Mouse (Mus musculus) MEL (cell line): ENCODE results near the gene Rtn4rl1. TPM values are rescaled to one million over a fixed set of nuclear protein-coding genes. Genes with fewer than 3 reads are reported as not detected.

Source experiments
- DNase-seq: peaks from one replicate; pipeline ENCODE4 v3.0.0; 2011; ENCODE audit warnings: low read depth, low spot score
- H3K27ac ChIP-seq: 2 replicates; pipeline ENCODE4 v1.5.1; 2012; ENCODE audit warnings: low read depth, mild to moderate bottlenecking, control low read depth, low read length, moderate library complexity; ENCODE audit not compliant: control insufficient read depth
- H3K27me3 ChIP-seq, 2 experiments: fragments of 150-350 bp in 1 of 2; sonication (generic) in 1 of 2; 2 replicates each; pipeline ENCODE4 v1.6.1; 2012; ENCODE audit warnings: low read length in 2 of 2, mild to moderate bottlenecking in 2 of 2, improper control_type of control experiment in 1 of 2, moderate library complexity in 1 of 2; ENCODE audit not compliant: insufficient read depth in 2 of 2, control insufficient read depth in 1 of 2
- H3K36me3 ChIP-seq, 2 experiments: 2 replicates each; pipeline ENCODE4 v1.6.1; 2012 to 2014; ENCODE audit warnings: low read length in 2 of 2, improper control_type of control experiment in 1 of 2, inconsistent platforms in 1 of 2, mild to moderate bottlenecking in 1 of 2; ENCODE audit not compliant: insufficient read depth in 2 of 2, control insufficient read depth in 1 of 2
- H3K4me1 ChIP-seq, 2 experiments: fragments of 150-350 bp in 1 of 2; sonication (generic) in 1 of 2; 2 replicates each; pipeline ENCODE4 v1.6.1; 2012; ENCODE audit warnings: low read length in 2 of 2, improper control_type of control experiment in 1 of 2, mild to moderate bottlenecking in 1 of 2; ENCODE audit not compliant: insufficient read depth in 2 of 2, control insufficient read depth in 1 of 2
- H3K4me3 ChIP-seq, 2 experiments: fragments of 150-350 bp in 1 of 2; sonication (generic) in 1 of 2; 2 replicates each; pipeline ENCODE4 v1.5.1; 2012; ENCODE audit warnings: low read depth in 2 of 2, low read length in 2 of 2, mild to moderate bottlenecking in 2 of 2, moderate library complexity in 2 of 2, control low read depth in 1 of 2, improper control_type of control experiment in 1 of 2; ENCODE audit not compliant: control insufficient read depth in 1 of 2, insufficient read depth in 1 of 2
- H3K79me2 ChIP-seq: 2 replicates; pipeline ENCODE4 v1.6.1; 2012; ENCODE audit warnings: mild to moderate bottlenecking, low read length, moderate library complexity; ENCODE audit not compliant: control insufficient read depth, poor library complexity, insufficient read depth
- H3K9ac ChIP-seq: 2 replicates; pipeline ENCODE4 v1.6.1; 2012; ENCODE audit warnings: low read depth, mild to moderate bottlenecking, control low read depth, low read length, moderate library complexity; ENCODE audit not compliant: control insufficient read depth, poor library complexity, severe bottlenecking
- H3K9me3 ChIP-seq: fragments of 150-350 bp; sonication (generic); replicated peaks from 2 replicates; pipeline ENCODE4 v1.6.1; 2012; ENCODE audit warnings: mild to moderate bottlenecking, low read length, improper control_type of control experiment, moderate library complexity; ENCODE audit not compliant: insufficient read depth
- BHLHE40 ChIP-seq: IDR thresholded peaks from 2 replicates; pipeline ENCODE4 v1.6.1; 2012; ENCODE audit warnings: low read depth, mild to moderate bottlenecking, inconsistent platforms, low read length, improper control_type of control experiment, borderline replicate concordance
- CTCF ChIP-seq, 3 experiments: IDR thresholded peaks in 2 of 3; conservative IDR thresholded peaks in 1 of 3; 2 replicates each; pipeline ENCODE4 v1.5.1; 2011 to 2012; ENCODE audit warnings: low read length in 3 of 3, low read depth in 2 of 3, mild to moderate bottlenecking in 2 of 3, improper control_type of control experiment in 1 of 3, inconsistent platforms in 1 of 3, mixed read lengths in 1 of 3, moderate library complexity in 1 of 3; ENCODE audit not compliant: control insufficient read depth in 1 of 3, insufficient read depth in 1 of 3, poor library complexity in 1 of 3, severe bottlenecking in 1 of 3
- EP300 ChIP-seq, 2 experiments: IDR thresholded peaks; 2 replicates each; pipeline ENCODE4 v1.6.1; 2011; ENCODE audit warnings: improper control_type of control experiment in 2 of 2, low read length in 2 of 2, low read depth in 1 of 2, mild to moderate bottlenecking in 1 of 2
- ETS1 ChIP-seq: IDR thresholded peaks from 2 replicates; pipeline ENCODE4 v1.6.1; 2012; ENCODE audit warnings: low read depth, mild to moderate bottlenecking, inconsistent platforms, low read length, improper control_type of control experiment, moderate library complexity
- HCFC1 ChIP-seq: IDR thresholded peaks from 2 replicates; pipeline ENCODE4 v1.6.1; 2012; ENCODE audit warnings: low read depth, mild to moderate bottlenecking, inconsistent platforms, low read length, improper control_type of control experiment, moderate library complexity
- KAT2A ChIP-seq: conservative IDR thresholded peaks from 2 replicates; pipeline ENCODE4 v1.6.1; 2012; ENCODE audit warnings: low read depth, low read length, improper control_type of control experiment, inconsistent platforms
- MEF2A ChIP-seq: IDR thresholded peaks from 2 replicates; pipeline ENCODE4 v1.6.1; 2014; ENCODE audit warnings: low read depth, mild to moderate bottlenecking, inconsistent platforms, low read length, improper control_type of control experiment; ENCODE audit not compliant: poor library complexity, insufficient replicate concordance, severe bottlenecking; ENCODE audit errors: extremely low read depth
- MXI1 ChIP-seq: IDR thresholded peaks from 2 replicates; pipeline ENCODE4 v1.6.1; 2011; ENCODE audit warnings: mild to moderate bottlenecking, low read depth, low read length, improper control_type of control experiment
- MYB ChIP-seq: IDR thresholded peaks from 2 replicates; pipeline ENCODE4 v1.6.1; 2011; ENCODE audit warnings: mild to moderate bottlenecking, low read depth, low read length, improper control_type of control experiment
- MYC ChIP-seq: IDR thresholded peaks from 2 replicates; pipeline ENCODE4 v1.6.1; 2011; ENCODE audit warnings: low read depth, mild to moderate bottlenecking, low read length, improper control_type of control experiment, moderate library complexity
- POLR2A ChIP-seq, 2 experiments: IDR thresholded peaks; 2 replicates each; pipeline ENCODE4 v1.6.1; 2011 to 2012; ENCODE audit warnings: low read length in 2 of 2, mild to moderate bottlenecking in 2 of 2, control low read depth in 1 of 2, improper control_type of control experiment in 1 of 2, low read depth in 1 of 2, moderate library complexity in 1 of 2; ENCODE audit not compliant: control insufficient read depth in 1 of 2, insufficient read depth in 1 of 2, poor library complexity in 1 of 2
- POLR2AphosphoS2 ChIP-seq: IDR thresholded peaks from 2 replicates; pipeline ENCODE4 v1.6.1; 2011; ENCODE audit warnings: low read length, improper control_type of control experiment
- POLR2AphosphoS5 ChIP-seq: IDR thresholded peaks from 2 replicates; pipeline ENCODE4 v1.6.1; 2012; ENCODE audit warnings: low read depth, borderline replicate concordance, mild to moderate bottlenecking, inconsistent platforms, low read length, moderate library complexity, mixed read lengths
- RCOR1 ChIP-seq: IDR thresholded peaks from 2 replicates; pipeline ENCODE4 v1.6.1; 2012; ENCODE audit warnings: low read depth, mild to moderate bottlenecking, inconsistent platforms, low read length, improper control_type of control experiment
- SMC3 ChIP-seq: IDR thresholded peaks from 2 replicates; pipeline ENCODE4 v1.6.1; 2011; ENCODE audit warnings: low read depth, low read length, improper control_type of control experiment
- TAL1 ChIP-seq: IDR thresholded peaks from 2 replicates; pipeline ENCODE4 v1.6.1; 2012; ENCODE audit warnings: mild to moderate bottlenecking, inconsistent platforms, low read length, moderate library complexity, mixed read lengths
- TCF12 ChIP-seq: IDR thresholded peaks from 2 replicates; pipeline ENCODE4 v1.6.1; 2014; ENCODE audit warnings: low read depth, mild to moderate bottlenecking, inconsistent platforms, low read length, improper control_type of control experiment, moderate library complexity
- UBTF ChIP-seq: IDR thresholded peaks from 2 replicates; pipeline ENCODE4 v1.6.1; 2012; ENCODE audit warnings: low read depth, mild to moderate bottlenecking, inconsistent platforms, low read length, improper control_type of control experiment, moderate library complexity, borderline replicate concordance; ENCODE audit not compliant: insufficient read depth
- USF2 ChIP-seq, 2 experiments: IDR thresholded peaks; 2 replicates each; pipeline ENCODE4 v1.6.1; 2011 to 2012; ENCODE audit warnings: improper control_type of control experiment in 2 of 2, low read length in 2 of 2, borderline replicate concordance in 1 of 2, inconsistent platforms in 1 of 2, low read depth in 1 of 2, mild to moderate bottlenecking in 1 of 2; ENCODE audit not compliant: insufficient read depth in 1 of 2
- ZKSCAN1 ChIP-seq: IDR thresholded peaks from 2 replicates; pipeline ENCODE4 v1.6.1; 2012; ENCODE audit warnings: low read depth, mild to moderate bottlenecking, inconsistent platforms, low read length, improper control_type of control experiment, moderate library complexity
- ZMIZ1 ChIP-seq: IDR thresholded peaks from 2 replicates; pipeline ENCODE4 v1.6.1; 2012; ENCODE audit warnings: low read depth, mild to moderate bottlenecking, inconsistent platforms, low read length, improper control_type of control experiment, moderate library complexity
- polyA plus RNA-seq, 2 experiments: library from polyadenylated mRNA; stranded (reverse) in 1 of 2; unstranded in 1 of 2; fragments of >175 nt in 1 of 2; fragments of >200 nt in 1 of 2; gene quantifications; 2 replicates each; pipeline versions ENCODE4 v1.2.1 to v1.2.4; 2012; ENCODE audit warnings: low replicate concordance in 2 of 2, low read depth in 1 of 2; ENCODE audit not compliant: insufficient read length in 2 of 2, insufficient read depth in 1 of 2, missing spikeins in 1 of 2
- total RNA-seq: library from RNA; depleted of rRNA; stranded (reverse); fragments of 300-350 nt; gene quantifications from 2 replicates; pipeline ENCODE4 v1.2.3, GENCODE M21; 2012

Rtn4rl1 gene
- total and polyA plus RNA-seq, 3 experiments, result 0.35 to 2.6 TPM; not detected in 1

GRCm38 (mm10) chr11:75261730-75262129 is 68.1 kb downstream of the Rtn4rl1 start:
- H3K4me3 ChIP-seq, result no peak overlapping the region
- no peak for DNase-seq
- peaks cover 0 to 4% of the 10 kb centered on the region in 2 experiments; a peak in 1 of 4 replicates for H3K4me1 ChIP-seq
- TF ChIP-seq MEF2A (no peak), MXI1 (no peak), RCOR1 (no peak), BHLHE40 (no peak), POLR2AphosphoS5 (no peak), ZMIZ1 (no peak), TAL1 (no peak), SMC3 (no peak), CTCF (IDR thresholded peaks at IDR 0.05 in 2 of 3, conservative IDR thresholded peaks at IDR 0.05 in 1 of 3; ENCODE audit: control insufficient read depth in 1 of 3, insufficient read depth in 1 of 3, low read depth in 2 of 3, low read length in 3 of 3, poor library complexity in 1 of 3, severe bottlenecking in 1 of 3) (no peak), ZKSCAN1 (no peak), USF2 (IDR thresholded peaks at IDR 0.05; ENCODE audit: borderline replicate concordance in 1 of 2, insufficient read depth in 1 of 2, low read depth in 1 of 2, low read length in 2 of 2) (no peak), EP300 (IDR thresholded peaks at IDR 0.05; ENCODE audit: low read depth in 1 of 2, low read length in 2 of 2) (no peak), HCFC1 (no peak), UBTF (no peak), POLR2A (IDR thresholded peaks at IDR 0.05; ENCODE audit: control insufficient read depth in 1 of 2, insufficient read depth in 1 of 2, low read depth in 1 of 2, low read length in 2 of 2, poor library complexity in 1 of 2) (no peak), MYC (no peak), KAT2A (no peak), MYB (no peak), ETS1 (no peak), TCF12 (no peak)
- TF ChIP-seq, all 39 proteins: peak for 0
- no peaks in the 10 kb centered on the region for H3K36me3 ChIP-seq
- no peaks in the 10 kb centered on the region for H3K27me3 ChIP-seq
- H3K9ac ChIP-seq, result no peak overlapping the region
- no peaks in the 10 kb centered on the region for H3K9me3 ChIP-seq
- no peak overlapping the region for H3K27ac ChIP-seq
- no peaks in the 10 kb centered on the region for H3K79me2 ChIP-seq

- H3K27ac ChIP-seq, result no peak overlapping the region
- no peak overlapping the region for H3K4me3 ChIP-seq
- no peak overlapping the region for H3K9ac ChIP-seq
- no peaks in the 10 kb centered on the region for H3K27me3 ChIP-seq
- DNase-seq, result no peak
- H3K9me3 ChIP-seq, result no peaks in the 10 kb centered on the region
- no peaks in the 10 kb centered on the region for H3K36me3 ChIP-seq
- TF ChIP-seq BHLHE40 (no peak), POLR2AphosphoS2 (no peak), MXI1 (no peak), CTCF (IDR thresholded peaks at IDR 0.05 in 2 of 3, conservative IDR thresholded peaks at IDR 0.05 in 1 of 3; ENCODE audit: control insufficient read depth in 1 of 3, insufficient read depth in 1 of 3, low read depth in 2 of 3, low read length in 3 of 3, poor library complexity in 1 of 3, severe bottlenecking in 1 of 3) (no peak)
- H3K79me2 ChIP-seq, result no peaks in the 10 kb centered on the region
- peaks cover 0 to 4% of the 10 kb centered on the region in 2 experiments; a peak in 1 of 4 replicates for H3K4me1 ChIP-seq
Observed at GRCm38 (mm10) chr11:75262181-75262580, 68.6 kb downstream of the Rtn4rl1 start.
